Mouse (Mus musculus): ENCODE measurements around the gene Ikzf5. TPM values are rescaled to one million over a fixed set of nuclear protein-coding genes. Genes with fewer than 3 reads are reported as not detected.

The Ikzf5 gene
- polyA plus RNA-seq (2017; shearing (Covaris generic)): 29.9 TPM

GRCm38 (mm10) chr7:131410416-131411058 lies at the start of gene Ikzf5, which contains the start of gene Acadsb:
Ikzf5 (minus strand) TSS chr7:131410521.
Acadsb (plus strand) TSS chr7:131410601.

GRCm38 (mm10) chr7:131370648-131371469 lies 39.5 kb downstream of the Ikzf5 start, which contains the start of gene Pstk:
Pstk (plus strand) TSS chr7:131371141.

GRCm38 (mm10) chr7:131362615-131363300 lies 47.6 kb downstream of the Ikzf5 start, which contains the start of gene 2310057M21Rik:
2310057M21Rik (minus strand) TSS chr7:131362759.

Other genes starting within 250 kb of the Ikzf5 start
- 0.06 TPM for gene 5430419D17Rik, start 236.1 kb downstream of the Ikzf5 start, polyA plus RNA-seq (2017; shearing (Covaris generic))
- gene Cuzd1, start 88.2 kb downstream of the Ikzf5 start, polyA plus RNA-seq (2017; shearing (Covaris generic)): not detected
- not detected for gene Fam24b, start 81.0 kb downstream of the Ikzf5 start, polyA plus RNA-seq (2017; shearing (Covaris generic))
- not detected for gene Fam24a, start 76.7 kb downstream of the Ikzf5 start, polyA plus RNA-seq (2017; shearing (Covaris generic))
- gene 2310057M21Rik, start 47.8 kb downstream of the Ikzf5 start, polyA plus RNA-seq (2017; shearing (Covaris generic)): 12.1 TPM
- gene Pstk, start 39.4 kb downstream of the Ikzf5 start, polyA plus RNA-seq (2017; shearing (Covaris generic)): 25.1 TPM
- 35.5 TPM for gene Acadsb, start 80 bp upstream of the Ikzf5 start, polyA plus RNA-seq (2017; shearing (Covaris generic))
- gene Hmx3, start 132.3 kb upstream of the Ikzf5 start, polyA plus RNA-seq (2017; shearing (Covaris generic)): not detected
- gene Hmx2, start 138.3 kb upstream of the Ikzf5 start, polyA plus RNA-seq (2017; shearing (Covaris generic)): not detected
- 96.5 TPM for gene Bub3, start 149.7 kb upstream of the Ikzf5 start, polyA plus RNA-seq (2017; shearing (Covaris generic))